Mouse (Mus musculus) C2C12 (cell line): Measurements from ENCODE around the gene Tnfaip3.

Experiments
- CEBPB ChIP-seq: IDR thresholded peaks from one replicate; pipeline ENCODE4 v1.6.1; 2011; ENCODE audit warnings: low read depth, mild to moderate bottlenecking, control low read depth, moderate library complexity
- CTCF ChIP-seq: IDR thresholded peaks from one replicate; pipeline ENCODE4 v1.5.1; 2011; ENCODE audit not compliant: control insufficient read depth, insufficient read depth, insufficient read length
- MAX ChIP-seq: IDR thresholded peaks from one replicate; pipeline ENCODE4 v1.6.1; 2011; ENCODE audit warnings: mild to moderate bottlenecking, control low read depth
- MYOG ChIP-seq: IDR thresholded peaks from one replicate; pipeline ENCODE4 v1.6.1; 2011; ENCODE audit not compliant: control insufficient read depth, insufficient read length; ENCODE audit errors: extremely low read depth
- USF1 ChIP-seq: IDR thresholded peaks from one replicate; pipeline ENCODE4 v1.6.1; 2011; ENCODE audit warnings: low read depth, mild to moderate bottlenecking, control low read depth, moderate library complexity

- TF ChIP-seq CTCF (no peak), MAX (no peak), CEBPB (no peak), MYOG (no peak), USF1 (no peak)
Measured at GRCm38 (mm10) chr10:18964856-18965255, 50.6 kb downstream of the Tnfaip3 start.
